Mouse (Mus musculus): ENCODE measurements around the gene Madcam1. TPM values are rescaled to one million over a fixed set of nuclear protein-coding genes. Genes with fewer than 3 reads are reported as not detected.

The Madcam1 gene
- polyA plus RNA-seq, 1 experiment from 2014 or later: 31.8 TPM

DNA sequence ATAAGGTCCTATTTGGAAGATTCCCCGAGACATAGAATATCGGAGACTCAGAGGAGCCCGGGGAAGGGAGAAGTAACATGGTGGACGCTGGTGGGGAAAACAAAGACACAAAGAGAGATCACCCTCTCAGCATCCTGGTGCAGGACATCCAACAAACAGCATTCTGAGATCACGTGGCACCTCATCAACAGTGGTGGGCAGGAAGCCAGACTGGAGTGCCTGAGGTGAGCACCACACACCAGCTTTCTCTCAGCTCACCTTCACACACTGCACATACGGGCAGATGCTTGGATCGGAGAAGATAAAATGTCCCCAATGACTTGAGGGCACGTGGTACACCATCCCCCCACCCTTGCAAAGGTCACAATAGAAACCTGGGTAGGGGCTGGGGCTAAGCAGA, 28.1 kb upstream of the Madcam1 start:
- Histone ChIP-seq H3K27ac (ENCODE audit: low read length) (no peak overlapping the region), H3K36me3 (ENCODE audit: control insufficient read depth, insufficient read depth, low read length) (no peaks in the 10 kb centered on the region), H3K4me3 (ENCODE audit: low read length) (no peak overlapping the region), H3K4me2 (ENCODE audit: low read depth, low read length) (no peak overlapping the region), H3K27me3 (replicated peaks; ENCODE audit: control insufficient read depth, insufficient read depth, low read length) (peaks cover 10% of the 10 kb centered on the region; the same call in 1 of the 2 replicates), H3K4me1 (ENCODE audit: control insufficient read depth, insufficient read depth, low read length) (peaks cover 16% of the 10 kb centered on the region), H3K9me3 (ENCODE audit: control insufficient read depth, low read length) (no peaks in the 10 kb centered on the region), H3K9ac (ENCODE audit: low read depth, low read length) (no peak overlapping the region)
- 83% methylated on average over 8 of the region's 8 CpGs for WGBS
- no peak for ATAC-seq

DNA sequence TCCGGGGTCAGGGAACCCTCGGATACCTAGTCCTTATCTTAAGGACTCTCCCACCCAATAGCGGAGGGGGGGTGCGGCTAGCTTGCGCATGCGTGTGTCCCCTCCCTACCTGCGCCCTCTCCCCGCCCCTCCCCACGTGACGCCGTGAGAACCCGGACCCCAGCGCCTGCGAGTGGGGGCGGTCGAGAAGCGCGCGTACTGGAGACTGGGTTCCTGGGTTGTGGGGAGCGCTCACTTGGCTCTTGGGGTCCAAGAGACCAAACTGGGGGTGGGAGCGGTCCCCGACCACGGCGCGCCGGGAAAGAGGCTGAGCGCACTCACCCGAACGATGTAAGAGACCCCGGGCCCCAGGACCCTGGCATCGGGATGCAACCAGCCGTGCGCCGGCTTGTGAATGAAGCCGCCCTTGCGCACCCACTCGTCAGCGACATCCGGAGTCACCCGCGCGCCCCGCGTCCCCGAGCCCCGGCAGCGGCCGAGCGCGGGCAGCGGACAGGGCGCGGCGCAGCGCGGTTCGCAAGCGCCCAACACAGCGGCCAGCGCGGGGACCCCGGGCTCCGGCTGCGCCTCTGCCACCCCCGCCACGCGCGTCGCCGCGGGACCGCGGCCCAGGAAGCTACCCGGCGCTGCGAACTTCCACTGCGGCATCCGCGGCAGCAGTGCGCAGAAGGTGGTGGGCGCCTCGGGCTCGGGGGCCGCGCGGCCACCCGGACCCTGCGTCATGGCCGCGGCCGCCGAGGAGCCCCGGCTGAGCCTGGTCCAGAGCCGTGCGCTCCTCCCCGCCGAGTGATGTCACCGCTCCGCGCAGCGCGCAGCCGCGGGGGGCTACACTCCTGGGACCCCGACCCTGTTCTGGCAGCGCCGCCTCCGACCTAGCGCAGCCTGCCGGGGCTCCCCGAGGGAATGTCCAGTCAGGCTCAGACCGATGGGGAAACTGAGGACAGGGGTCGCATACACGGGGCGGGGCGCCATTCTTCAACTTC, 26.9 kb upstream of the Madcam1 start, which contains the start of gene Shc2:
Gene Shc2 (minus strand): TSS at position 791 of the 983 bp plus-strand sequence.
- peaks cover 10% of the 10 kb centered on the region; the same call in 1 of the 2 replicates for H3K27me3 ChIP-seq (replicated peaks; ENCODE audit: control insufficient read depth, insufficient read depth, low read length)
- H3K4me3 ChIP-seq (ENCODE audit: low read length): peak within 1 kb of the TSS; percentile 57
- peak; percentile 71 for ATAC-seq
- H3K4me2 ChIP-seq (ENCODE audit: low read depth, low read length): peak within 1 kb of the TSS; percentile 94
- H3K27ac ChIP-seq (ENCODE audit: low read length): peak within 1 kb of the TSS; percentile 33; the same call in 1 of the 2 replicates
- H3K36me3 ChIP-seq (ENCODE audit: control insufficient read depth, insufficient read depth, low read length): no peaks in the 10 kb centered on the region
- peak within 1 kb of the TSS; percentile 64 for H3K9ac ChIP-seq (ENCODE audit: low read depth, low read length)
- peaks cover 16% of the 10 kb centered on the region for H3K4me1 ChIP-seq (ENCODE audit: control insufficient read depth, insufficient read depth, low read length)
- no peaks in the 10 kb centered on the region for H3K9me3 ChIP-seq (ENCODE audit: control insufficient read depth, low read length)
- under 1% methylated on average over 99 of the region's 116 CpGs for WGBS

DNA sequence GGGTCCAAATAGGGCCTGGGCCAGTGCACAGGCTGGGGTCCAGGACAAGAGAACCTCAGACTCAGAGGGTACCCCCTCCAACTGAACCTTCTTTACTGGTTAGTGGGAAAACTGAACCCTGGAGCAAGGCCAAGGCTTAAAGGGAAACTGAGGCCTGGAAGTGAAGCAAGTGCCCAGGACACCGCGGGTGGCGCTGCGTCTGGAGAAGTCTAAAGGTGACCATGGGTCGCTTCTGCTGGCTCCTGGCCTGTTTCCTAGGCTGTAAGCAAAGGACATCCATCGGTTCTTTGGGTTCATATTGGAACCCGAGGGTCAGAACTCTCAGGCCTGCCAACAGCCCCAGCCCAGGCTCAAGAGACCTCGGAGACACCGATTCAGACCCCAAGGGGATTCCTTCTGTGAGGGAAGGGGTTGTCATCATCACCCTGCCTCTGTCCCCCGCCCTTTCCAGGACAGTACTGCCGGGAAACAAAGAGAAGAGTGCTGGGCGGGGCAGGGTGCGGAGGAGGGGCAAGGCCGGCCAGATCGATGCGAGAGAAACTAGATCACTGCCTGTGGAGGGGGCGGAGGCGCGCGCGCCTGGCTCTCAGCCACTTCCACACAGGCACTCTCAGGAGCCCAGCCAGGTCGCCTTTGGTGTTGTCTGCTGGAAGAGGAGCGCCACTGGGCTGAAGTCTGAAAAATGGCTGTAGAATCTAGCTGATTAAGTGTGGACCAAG, 25.7 kb upstream of the Madcam1 start:
- H3K4me3 ChIP-seq (ENCODE audit: low read length): peak overlapping the region; percentile 57
- ATAC-seq: peak; percentile 41
- H3K9ac ChIP-seq (ENCODE audit: low read depth, low read length): peak overlapping the region; percentile 64
- H3K36me3 ChIP-seq (ENCODE audit: control insufficient read depth, insufficient read depth, low read length): no peaks in the 10 kb centered on the region
- no peaks in the 10 kb centered on the region for H3K9me3 ChIP-seq (ENCODE audit: control insufficient read depth, low read length)
- WGBS: 8% methylated on average over 23 of the region's 23 CpGs
- peak overlapping the region; percentile 94 for H3K4me2 ChIP-seq (ENCODE audit: low read depth, low read length)
- H3K27me3 ChIP-seq (replicated peaks; ENCODE audit: control insufficient read depth, insufficient read depth, low read length): peaks cover 10% of the 10 kb centered on the region; the same call in 1 of the 2 replicates
- H3K27ac ChIP-seq (ENCODE audit: low read length): peak overlapping the region; percentile 33; the same call in 1 of the 2 replicates
- H3K4me1 ChIP-seq (ENCODE audit: control insufficient read depth, insufficient read depth, low read length): peaks cover 16% of the 10 kb centered on the region

DNA sequence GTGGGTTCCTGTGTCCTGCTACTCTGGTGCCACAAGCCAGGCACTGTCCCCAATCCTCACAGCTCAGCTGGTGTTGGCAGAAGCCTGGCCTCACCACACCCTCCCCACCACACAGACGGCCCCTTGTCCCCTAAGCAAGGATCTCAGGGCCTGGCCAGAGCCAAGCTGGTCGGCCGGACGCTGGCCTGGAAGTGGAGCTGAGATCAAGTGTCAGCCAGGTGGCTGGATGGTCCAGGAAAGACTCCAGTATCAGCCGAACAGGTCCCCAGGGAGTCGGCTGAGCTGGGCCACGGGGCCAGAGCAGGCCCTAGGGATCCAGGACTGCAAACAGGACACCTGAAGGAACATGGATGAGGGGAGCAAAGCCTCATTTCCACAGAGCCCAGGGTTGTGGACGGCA, 18.6 kb upstream of the Madcam1 start, which contains the start of gene Odf3l2:
Gene Odf3l2 (minus strand): TSS at position 28 of the 400 bp plus-strand sequence.
- Histone ChIP-seq H3K4me2 (ENCODE audit: low read depth, low read length) (no peak within 1 kb of the TSS), H3K36me3 (ENCODE audit: control insufficient read depth, insufficient read depth, low read length) (no peaks in the 10 kb centered on the region), H3K27ac (ENCODE audit: low read length) (no peak within 1 kb of the TSS), H3K9ac (ENCODE audit: low read depth, low read length) (no peak within 1 kb of the TSS), H3K4me1 (ENCODE audit: control insufficient read depth, insufficient read depth, low read length) (no peaks in the 10 kb centered on the region), H3K4me3 (ENCODE audit: low read length) (no peak within 1 kb of the TSS), H3K9me3 (ENCODE audit: control insufficient read depth, low read length) (no peaks in the 10 kb centered on the region), H3K27me3 (replicated peaks; ENCODE audit: control insufficient read depth, insufficient read depth, low read length) (no peaks in the 10 kb centered on the region)
- 70% methylated on average over 8 of the region's 8 CpGs for WGBS
- no peak for ATAC-seq

DNA sequence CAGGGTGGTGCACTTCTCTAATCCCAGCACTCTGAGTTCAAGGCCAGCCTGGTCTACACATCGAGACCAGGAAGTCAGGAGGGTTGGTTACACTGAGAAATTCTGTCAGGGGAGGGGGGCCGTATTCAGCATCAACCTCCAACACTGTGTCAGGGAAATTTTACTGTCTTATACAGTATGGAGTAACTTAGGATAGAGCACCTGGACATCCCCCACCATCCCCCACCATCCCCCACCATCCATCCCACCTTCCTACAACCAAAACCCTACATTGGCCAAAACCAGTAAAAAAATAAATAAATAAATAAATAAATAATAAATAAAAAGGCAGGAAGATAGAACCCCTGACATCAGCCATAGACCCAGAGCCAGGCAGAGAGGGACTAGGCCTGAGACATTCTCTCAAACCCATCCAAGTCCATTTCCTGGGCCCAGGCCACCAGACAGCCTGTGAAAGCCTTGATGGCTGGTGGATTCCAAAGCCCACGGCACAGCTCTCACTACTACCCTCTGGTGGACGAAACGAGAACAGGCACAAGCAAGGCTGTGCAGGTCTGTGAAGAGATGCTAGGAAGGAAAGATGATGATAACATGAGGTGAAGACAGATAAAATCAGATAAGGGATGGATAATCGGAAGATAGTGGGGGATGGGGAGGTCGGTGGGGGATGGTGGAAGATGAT, 15.1 kb upstream of the Madcam1 start:
- Histone ChIP-seq H3K36me3 (ENCODE audit: control insufficient read depth, insufficient read depth, low read length) (no peaks in the 10 kb centered on the region), H3K4me1 (ENCODE audit: control insufficient read depth, insufficient read depth, low read length) (no peaks in the 10 kb centered on the region), H3K4me3 (ENCODE audit: low read length) (no peak overlapping the region), H3K27me3 (replicated peaks; ENCODE audit: control insufficient read depth, insufficient read depth, low read length) (no peaks in the 10 kb centered on the region), H3K9me3 (ENCODE audit: control insufficient read depth, low read length) (no peaks in the 10 kb centered on the region), H3K9ac (ENCODE audit: low read depth, low read length) (no peak overlapping the region), H3K27ac (ENCODE audit: low read length) (no peak overlapping the region), H3K4me2 (ENCODE audit: low read depth, low read length) (no peak overlapping the region)
- ATAC-seq: peak; percentile 70
- WGBS: 29% methylated on average over 7 of the region's 7 CpGs

DNA sequence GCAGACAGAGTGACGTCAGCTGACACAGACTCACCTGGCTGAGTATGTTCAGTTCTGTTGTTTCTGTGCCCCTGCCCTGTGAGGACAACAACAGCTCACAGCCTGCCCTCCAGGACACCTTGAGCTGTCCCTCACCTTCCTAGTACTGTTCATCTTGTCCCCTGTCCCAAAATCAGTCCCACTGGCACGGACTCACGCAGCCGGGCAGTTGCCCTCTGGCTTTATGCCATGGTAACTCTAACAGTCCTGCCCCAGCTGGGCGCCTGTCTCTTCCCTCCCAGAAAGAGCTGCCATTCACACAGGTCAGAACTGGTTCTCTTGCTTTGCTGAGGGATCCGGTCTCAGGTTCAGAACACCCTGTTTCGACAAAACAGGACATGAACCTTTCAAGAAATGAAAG, 11.6 kb upstream of the Madcam1 start:
- Histone ChIP-seq H3K4me2 (ENCODE audit: low read depth, low read length) (no peak overlapping the region), H3K36me3 (ENCODE audit: control insufficient read depth, insufficient read depth, low read length) (no peaks in the 10 kb centered on the region), H3K4me1 (ENCODE audit: control insufficient read depth, insufficient read depth, low read length) (no peaks in the 10 kb centered on the region), H3K4me3 (ENCODE audit: low read length) (no peak overlapping the region), H3K9ac (ENCODE audit: low read depth, low read length) (no peak overlapping the region), H3K27me3 (replicated peaks; ENCODE audit: control insufficient read depth, insufficient read depth, low read length) (no peaks in the 10 kb centered on the region), H3K9me3 (ENCODE audit: control insufficient read depth, low read length) (no peaks in the 10 kb centered on the region), H3K27ac (ENCODE audit: low read length) (no peak overlapping the region)
- no peak for ATAC-seq
- WGBS: 79% methylated on average over 7 of the region's 7 CpGs

DNA sequence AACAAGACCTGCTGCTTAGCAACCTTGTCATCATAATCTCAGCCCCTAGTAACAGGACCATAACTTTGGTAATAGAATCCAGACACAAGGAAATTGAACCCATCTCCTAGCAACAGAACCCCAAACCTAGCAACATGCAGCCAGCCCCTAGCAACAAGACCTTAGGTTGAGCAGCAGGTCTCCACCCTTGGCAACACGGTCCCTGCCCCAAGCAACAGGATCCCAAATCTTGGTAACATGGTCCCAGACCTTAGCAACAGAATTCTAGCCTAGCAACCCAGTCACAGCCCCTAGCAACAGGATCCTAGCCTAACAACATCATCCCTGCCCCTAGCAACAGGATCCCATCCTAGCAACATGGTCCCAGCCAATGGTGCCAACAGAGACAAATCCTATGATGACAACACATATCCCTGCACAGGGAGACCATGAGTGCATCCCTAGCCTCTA, 9.4 kb upstream of the Madcam1 start:
- no peak overlapping the region for H3K4me3 ChIP-seq (ENCODE audit: low read length)
- H3K9me3 ChIP-seq (ENCODE audit: control insufficient read depth, low read length): no peaks in the 10 kb centered on the region
- H3K9ac ChIP-seq (ENCODE audit: low read depth, low read length): no peak overlapping the region
- no peak overlapping the region for H3K4me2 ChIP-seq (ENCODE audit: low read depth, low read length)
- no peak overlapping the region for H3K27ac ChIP-seq (ENCODE audit: low read length)
- no peaks in the 10 kb centered on the region for H3K4me1 ChIP-seq (ENCODE audit: control insufficient read depth, insufficient read depth, low read length)
- WGBS: 35% methylated on average over 1 of the region's 1 CpGs
- no peaks in the 10 kb centered on the region for H3K27me3 ChIP-seq (replicated peaks; ENCODE audit: control insufficient read depth, insufficient read depth, low read length)
- 0 out of 2 replicates have a peak, but pooled peaks have one; percentile 33 for ATAC-seq
- no peaks in the 10 kb centered on the region for H3K36me3 ChIP-seq (ENCODE audit: control insufficient read depth, insufficient read depth, low read length)

DNA sequence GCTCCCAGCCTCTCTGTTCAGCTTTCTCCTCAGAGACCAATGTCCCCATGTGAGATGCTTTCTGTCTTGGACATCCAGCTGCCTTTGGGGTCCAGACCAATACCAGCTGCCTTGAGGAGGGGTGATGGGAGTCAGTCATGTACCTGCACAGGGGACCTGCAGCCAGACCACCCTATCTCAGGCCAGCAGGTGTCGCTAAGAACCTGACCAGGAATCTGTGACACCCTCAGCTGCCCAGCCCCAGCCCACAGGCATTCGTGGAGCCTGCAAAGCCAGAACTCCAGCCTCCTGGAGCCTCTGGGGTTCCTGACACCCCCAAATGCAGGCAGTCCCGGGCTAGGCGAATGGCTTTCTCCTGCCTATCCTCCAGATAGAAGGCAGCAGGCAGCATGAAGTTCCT, 5.5 kb upstream of the Madcam1 start:
- H3K9me3 ChIP-seq (ENCODE audit: control insufficient read depth, low read length): no peaks in the 10 kb centered on the region
- H3K9ac ChIP-seq (ENCODE audit: low read depth, low read length): no peak overlapping the region
- H3K4me3 ChIP-seq (ENCODE audit: low read length): no peak overlapping the region
- no peaks in the 10 kb centered on the region for H3K4me1 ChIP-seq (ENCODE audit: control insufficient read depth, insufficient read depth, low read length)
- 21% methylated on average over 4 of the region's 4 CpGs for WGBS
- no peak overlapping the region for H3K4me2 ChIP-seq (ENCODE audit: low read depth, low read length)
- no peak for ATAC-seq
- H3K27ac ChIP-seq (ENCODE audit: low read length): no peak overlapping the region
- H3K36me3 ChIP-seq (ENCODE audit: control insufficient read depth, insufficient read depth, low read length): no peaks in the 10 kb centered on the region
- H3K27me3 ChIP-seq (replicated peaks; ENCODE audit: control insufficient read depth, insufficient read depth, low read length): no peaks in the 10 kb centered on the region

DNA sequence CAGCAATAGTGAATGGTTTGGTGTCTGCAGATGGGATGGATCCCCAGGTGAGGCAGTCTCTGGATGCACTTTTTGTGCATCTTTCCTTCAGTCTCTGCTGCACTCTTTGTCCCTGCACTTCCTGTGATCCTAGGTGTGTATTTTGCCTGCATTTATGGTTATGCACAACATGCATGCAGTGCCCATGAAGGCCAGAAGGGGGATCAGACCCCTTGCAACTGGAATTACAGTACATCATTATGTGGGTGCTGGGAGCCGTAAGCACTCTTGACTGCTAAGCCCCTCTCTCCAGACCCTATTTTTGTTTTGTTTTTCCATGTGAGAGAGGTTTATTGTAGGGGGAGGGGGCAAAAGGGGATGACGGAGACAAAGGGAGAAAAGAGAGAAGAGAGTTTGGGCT, 4.1 kb upstream of the Madcam1 start:
- H3K9ac ChIP-seq (ENCODE audit: low read depth, low read length): no peak overlapping the region
- H3K27me3 ChIP-seq (replicated peaks; ENCODE audit: control insufficient read depth, insufficient read depth, low read length): no peaks in the 10 kb centered on the region
- H3K9me3 ChIP-seq (ENCODE audit: control insufficient read depth, low read length): no peaks in the 10 kb centered on the region
- H3K27ac ChIP-seq (ENCODE audit: low read length): no peak overlapping the region
- H3K4me1 ChIP-seq (ENCODE audit: control insufficient read depth, insufficient read depth, low read length): no peaks in the 10 kb centered on the region
- WGBS: 74% methylated on average over 2 of the region's 2 CpGs
- H3K36me3 ChIP-seq (ENCODE audit: control insufficient read depth, insufficient read depth, low read length): no peaks in the 10 kb centered on the region
- no peak overlapping the region for H3K4me2 ChIP-seq (ENCODE audit: low read depth, low read length)
- no peak overlapping the region for H3K4me3 ChIP-seq (ENCODE audit: low read length)
- ATAC-seq: no peak
